Mouse (Mus musculus): ENCODE measurements around the gene Ubxn4. TPM values are rescaled to one million over a fixed set of nuclear protein-coding genes. Genes with fewer than 3 reads are reported as not detected.
"Not testable (repeated sequence)": the region's sequence is repeated elsewhere in the genome, so short reads cannot be mapped to it uniquely, and the experiment has no call there.

Ubxn4 gene
- total RNA-seq, 2 experiments from 2014 or later = 13.4 to 52.7 TPM

GRCm38 (mm10) chr1:128295717-128296528 lies 52.2 kb downstream of the Ubxn4 start:
- ATAC-seq (replicated peaks; ENCODE audit: low FRiP score, poor library complexity, severe bottlenecking) = no peak

GRCm38 (mm10) chr1:128303900-128304299 lies 60.1 kb downstream of the Ubxn4 start:
- no peak for ATAC-seq (replicated peaks; ENCODE audit: low FRiP score, poor library complexity, severe bottlenecking)

- ATAC-seq (replicated peaks; ENCODE audit: low FRiP score, poor library complexity, severe bottlenecking) = no peak
Observed at GRCm38 (mm10) chr1:128309043-128309442, 65.3 kb downstream of the Ubxn4 start.

- ATAC-seq (replicated peaks; ENCODE audit: low FRiP score, poor library complexity, severe bottlenecking) = no peak
Observed at GRCm38 (mm10) chr1:128314665-128315064, 70.9 kb downstream of the Ubxn4 start.

- ATAC-seq (replicated peaks; ENCODE audit: low FRiP score, poor library complexity, severe bottlenecking) = not testable (repeated sequence)
Observed at GRCm38 (mm10) chr1:128319266-128319665, 75.5 kb downstream of the Ubxn4 start.

- no peak for ATAC-seq (replicated peaks; ENCODE audit: low FRiP score, poor library complexity, severe bottlenecking)
Observed at GRCm38 (mm10) chr1:128323026-128323643, 79.4 kb downstream of the Ubxn4 start.

- no peak for ATAC-seq (replicated peaks; ENCODE audit: low FRiP score, poor library complexity, severe bottlenecking)
Observed at GRCm38 (mm10) chr1:128324776-128325175, 81.0 kb downstream of the Ubxn4 start.

- ATAC-seq (replicated peaks; ENCODE audit: low FRiP score, poor library complexity, severe bottlenecking) = no peak
Observed at GRCm38 (mm10) chr1:128327165-128327564, 83.4 kb downstream of the Ubxn4 start.

GRCm38 (mm10) chr1:128328218-128328617 lies 84.5 kb downstream of the Ubxn4 start, which contains the start of gene Lct:
Lct (minus strand) TSS chr1:128328318.
- no peak for ATAC-seq (replicated peaks; ENCODE audit: low FRiP score, poor library complexity, severe bottlenecking)

Other genes starting within 250 kb of the Ubxn4 start
- 19.7 and 21.3 TPM in 2 replicates for gene Zranb3, start 140.9 kb upstream of the Ubxn4 start, total RNA-seq (2015; ENCODE audit: low replicate concordance)
- 24.9 and 27.8 TPM in 2 replicates for gene Zranb3, start 140.9 kb upstream of the Ubxn4 start, total RNA-seq (2017; ENCODE audit: low replicate concordance)
- 261 and 269 TPM in 2 replicates for gene R3hdm1, start 140.7 kb upstream of the Ubxn4 start, total RNA-seq (2015; ENCODE audit: low replicate concordance)
- gene R3hdm1, start 140.7 kb upstream of the Ubxn4 start, total RNA-seq (2017; ENCODE audit: low replicate concordance) = 254 and 263 TPM in 2 replicates
- gene Lct, start 84.4 kb downstream of the Ubxn4 start, total RNA-seq (2015; ENCODE audit: low replicate concordance) = 0.36 TPM in 1 of 2 replicates, not detected in the other
- 0.26 TPM in 1 of 2 replicates, not detected in the other for gene Lct, start 84.4 kb downstream of the Ubxn4 start, total RNA-seq (2017; ENCODE audit: low replicate concordance)
- gene Mcm6, start 115.7 kb downstream of the Ubxn4 start, total RNA-seq (2015; ENCODE audit: low replicate concordance) = 169 and 205 TPM in 2 replicates
- 222 and 247 TPM in 2 replicates for gene Mcm6, start 115.7 kb downstream of the Ubxn4 start, total RNA-seq (2017; ENCODE audit: low replicate concordance)
- 25.2 and 66.7 TPM in 2 replicates for gene Dars, start 173.4 kb downstream of the Ubxn4 start, total RNA-seq (2015; ENCODE audit: low replicate concordance)
- gene Dars, start 173.4 kb downstream of the Ubxn4 start, total RNA-seq (2017; ENCODE audit: low replicate concordance) = 42.2 and 45.6 TPM in 2 replicates

All from erythroid progenitor cell, adult 5-6 weeks (primary cell).